Mouse (Mus musculus): ENCODE data around the gene Rasgef1a.

The Rasgef1a gene

DNA sequence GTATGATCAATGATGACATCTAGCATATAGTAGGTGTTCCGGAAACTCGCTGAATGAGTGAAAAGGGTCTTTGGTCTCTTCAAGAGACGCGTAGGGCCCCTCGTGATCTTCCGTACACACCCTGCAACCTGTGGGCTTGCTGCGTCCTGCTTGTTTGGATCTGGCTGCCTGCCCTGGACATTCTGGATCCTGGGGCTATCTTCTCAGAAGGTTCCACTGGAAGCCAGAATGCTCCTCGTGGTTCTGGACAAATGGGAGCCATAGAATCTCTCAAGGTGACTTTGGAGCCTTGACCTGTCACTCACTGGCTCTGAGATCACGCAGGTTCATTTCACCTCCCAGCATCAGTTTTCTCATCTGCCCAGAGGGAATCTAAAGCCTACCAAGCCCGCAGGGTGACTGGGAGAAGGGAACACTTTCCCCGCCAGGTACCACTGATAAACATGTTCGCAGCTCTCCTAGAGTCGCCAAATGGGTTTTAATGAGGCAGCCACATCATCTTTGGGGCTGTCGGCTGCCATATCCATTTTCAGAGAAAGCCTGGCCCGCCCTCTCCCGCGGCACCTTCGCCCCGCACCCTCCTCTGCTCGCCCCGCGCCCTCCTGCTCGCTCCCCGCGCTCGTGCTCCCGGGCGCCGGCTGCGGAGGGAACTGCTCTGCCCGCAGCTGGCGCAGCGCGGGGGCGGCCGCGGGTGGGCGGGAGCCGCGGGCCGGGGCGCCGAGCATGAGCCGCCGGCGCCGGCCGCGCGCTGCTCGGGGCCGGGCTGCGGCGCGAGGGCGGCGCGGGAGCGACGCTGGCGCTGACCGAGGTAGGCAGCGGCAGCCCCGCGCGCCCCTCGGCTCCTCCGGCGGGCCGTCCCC is at the start of gene Rasgef1a:
Rasgef1a (plus strand) TSS at position 683 of the 860 bp plus-strand sequence.
- no peak for DNase-seq (ENCODE audit: extremely low spot score)

DNA sequence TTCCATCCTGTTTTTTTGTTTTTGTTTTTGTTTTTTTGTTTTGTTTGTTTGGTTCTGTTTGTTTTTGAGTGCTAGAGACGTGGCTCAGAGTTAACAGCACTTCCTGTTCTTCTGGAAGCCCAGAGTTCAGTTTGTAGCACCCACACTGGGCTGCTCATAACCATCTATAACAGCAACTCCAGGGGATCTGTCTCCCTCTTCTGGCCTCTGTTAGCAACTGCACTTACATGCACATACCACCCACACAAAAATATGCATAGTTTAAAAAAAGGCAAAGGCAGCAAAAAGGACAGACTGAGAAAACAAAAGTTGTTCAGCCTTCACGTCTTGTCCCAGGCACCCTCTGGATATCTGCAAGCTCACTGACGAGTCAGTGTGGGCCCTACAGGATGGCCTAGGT is 48.0 kb upstream of the Rasgef1a start:
- no peak for DNase-seq (ENCODE audit: extremely low spot score)

DNA sequence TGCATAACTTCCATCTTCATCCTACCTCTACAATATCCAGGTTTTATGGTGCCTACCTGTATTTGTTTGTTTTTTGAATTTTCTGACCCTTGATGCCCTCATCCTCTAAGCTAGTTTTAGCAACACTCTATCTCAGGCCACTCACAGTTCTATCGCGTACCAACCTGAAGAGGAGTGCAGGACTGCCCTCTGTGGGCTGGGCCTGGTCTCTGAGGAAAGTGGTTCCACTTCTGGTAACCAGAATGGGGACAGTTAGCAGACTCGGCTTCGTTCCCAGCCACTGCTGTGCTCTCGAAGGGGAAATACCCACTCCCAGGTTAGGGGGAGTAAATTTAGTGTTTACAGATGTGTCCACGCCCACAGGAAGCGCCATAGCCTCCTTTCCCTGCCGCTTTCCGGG is 44.5 kb upstream of the Rasgef1a start:
- DNase-seq (ENCODE audit: extremely low spot score), result no peak

DNA sequence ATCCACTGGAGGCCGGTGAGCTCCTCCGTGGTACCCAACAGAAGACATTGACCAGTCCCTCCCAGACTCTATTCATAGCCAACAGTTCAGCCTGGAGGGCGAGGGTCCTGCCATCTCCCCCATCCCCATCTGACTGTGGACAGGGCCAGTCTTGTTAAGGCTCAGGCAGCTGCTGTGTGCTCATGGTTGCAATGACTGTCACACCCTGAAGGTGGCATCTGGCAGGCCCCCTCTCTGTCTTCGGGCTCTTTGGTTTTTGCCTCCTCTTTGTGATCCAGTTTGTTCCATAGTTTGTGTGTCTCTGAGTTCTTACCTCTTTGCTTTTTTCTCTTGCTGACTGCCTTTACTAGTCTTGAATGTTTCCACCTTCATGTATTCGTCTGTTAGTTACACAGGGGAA is 24.1 kb upstream of the Rasgef1a start:
- DNase-seq (ENCODE audit: extremely low spot score), result no peak

DNA sequence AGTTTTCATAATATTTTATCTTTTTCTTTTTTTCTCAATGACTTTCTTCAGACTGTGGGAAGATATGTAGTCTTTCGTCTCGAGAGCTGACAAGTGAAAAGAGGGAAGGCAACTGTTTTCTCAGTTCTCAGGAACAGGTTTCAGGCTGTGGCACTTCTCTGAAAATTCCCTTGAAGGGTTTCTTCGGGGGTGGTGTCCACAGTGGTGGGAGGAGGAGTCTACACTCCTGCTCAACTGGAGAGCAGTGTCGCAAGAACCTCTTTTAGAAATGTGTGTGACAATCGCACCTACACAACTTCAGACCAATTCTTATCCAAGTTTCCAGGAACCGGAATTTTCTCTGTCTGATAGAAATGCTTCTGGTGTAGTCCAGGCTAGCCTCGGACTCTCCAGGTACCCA is 22.0 kb upstream of the Rasgef1a start:
- DNase-seq (ENCODE audit: extremely low spot score), result no peak

DNA sequence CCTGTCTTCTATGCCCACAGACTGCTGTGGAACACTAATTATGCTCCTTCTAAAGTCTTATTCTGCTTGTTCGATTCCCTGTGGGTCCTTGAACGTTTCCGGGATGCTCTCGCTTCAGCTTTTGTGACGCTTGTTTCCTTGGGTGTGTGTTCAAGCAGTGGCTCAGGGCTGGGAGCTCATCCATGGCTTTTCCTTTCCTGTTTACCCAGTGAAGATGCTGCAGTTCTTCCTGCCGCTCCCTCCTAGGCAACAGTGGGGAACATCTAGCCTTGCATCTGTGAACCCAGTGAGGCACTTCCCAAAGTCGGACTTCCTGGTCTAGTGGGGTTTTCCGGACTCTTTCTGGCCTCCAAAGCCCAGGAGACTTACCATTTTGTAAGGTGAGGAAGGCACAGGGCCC is 20.6 kb upstream of the Rasgef1a start:
- DNase-seq (ENCODE audit: extremely low spot score), result no peak

DNA sequence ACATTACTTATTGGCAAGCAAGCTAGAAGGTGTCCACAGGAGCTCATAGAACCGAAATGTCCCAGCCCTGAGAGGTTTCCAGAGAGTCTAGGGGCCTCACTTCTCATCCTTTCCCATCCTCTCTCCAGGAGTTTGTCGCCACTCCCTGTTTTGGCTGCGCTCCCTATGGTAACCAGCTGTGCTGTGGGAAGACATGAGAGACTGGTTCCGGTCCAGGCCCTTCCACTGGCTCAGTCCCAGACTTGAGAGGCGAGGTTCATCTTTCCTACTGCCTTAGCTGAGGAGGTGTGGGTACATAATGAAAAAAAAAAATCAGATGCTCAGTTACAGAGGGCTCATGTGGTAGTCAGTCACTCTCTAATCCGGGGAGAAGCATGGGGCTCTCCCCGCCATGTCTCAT is 19.9 kb upstream of the Rasgef1a start:
- DNase-seq (ENCODE audit: extremely low spot score), result no peak

DNA sequence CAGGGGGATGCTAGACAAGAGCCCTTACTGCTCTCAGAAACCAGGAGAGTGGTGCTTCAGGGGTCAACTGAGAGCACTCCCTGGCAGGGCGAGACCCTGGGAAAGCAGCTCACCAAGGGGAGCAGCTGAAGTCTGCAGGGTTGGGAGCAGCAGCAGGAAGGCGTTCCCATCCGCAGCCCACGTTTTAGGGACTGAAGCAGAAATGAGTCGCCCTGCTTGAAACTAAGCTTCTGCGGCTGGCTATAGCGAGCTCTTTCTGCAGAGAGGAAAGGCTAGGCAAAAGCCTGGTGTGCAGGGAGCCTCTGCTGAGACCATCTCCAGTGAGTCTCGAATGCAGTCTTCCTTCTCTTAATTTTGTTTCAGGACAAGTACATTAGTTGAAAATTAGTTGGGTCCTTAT is 19.3 kb upstream of the Rasgef1a start:
- no peak for DNase-seq (ENCODE audit: extremely low spot score)

DNA sequence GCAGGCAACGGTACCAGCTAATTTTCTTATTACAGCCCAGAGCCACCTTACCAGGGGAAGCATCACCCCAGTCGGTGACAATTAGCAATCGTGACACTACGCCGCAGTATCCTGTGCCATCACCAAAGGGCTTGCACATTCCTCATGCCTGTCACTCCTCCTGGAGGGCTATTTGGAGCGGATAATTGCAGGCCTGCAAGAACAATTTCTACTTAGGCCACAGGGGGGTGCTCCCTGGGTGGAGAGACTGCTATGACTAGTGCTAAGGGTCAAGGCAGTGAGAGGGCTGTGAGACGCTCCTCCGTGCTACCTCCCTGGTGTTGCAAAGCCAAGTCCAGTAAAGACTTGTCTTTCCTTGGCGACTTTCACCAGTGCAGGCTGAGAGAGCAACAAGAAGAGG is 16.1 kb upstream of the Rasgef1a start:
- no peak for DNase-seq (ENCODE audit: extremely low spot score)

DNA sequence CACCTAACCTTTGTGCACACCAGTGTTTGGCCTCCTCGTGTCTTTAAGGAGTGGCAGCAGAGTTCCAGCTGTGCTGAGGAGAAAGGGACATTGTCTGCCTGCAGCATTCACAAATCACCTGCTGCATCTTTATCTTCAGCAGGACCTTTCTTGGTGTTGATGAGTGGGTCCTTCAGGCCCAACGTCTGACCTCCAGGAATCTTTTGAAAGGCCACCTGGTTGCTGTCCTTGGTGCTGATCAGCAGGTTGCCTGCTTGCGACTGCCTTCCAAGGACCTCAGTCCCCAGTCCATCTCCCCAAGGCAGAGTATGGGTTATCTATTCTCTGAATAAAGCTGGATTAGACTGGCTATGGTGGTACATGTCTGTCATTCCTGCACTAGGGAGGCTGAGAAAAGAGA is 10.0 kb upstream of the Rasgef1a start:
- DNase-seq (ENCODE audit: extremely low spot score), result no peak

DNA sequence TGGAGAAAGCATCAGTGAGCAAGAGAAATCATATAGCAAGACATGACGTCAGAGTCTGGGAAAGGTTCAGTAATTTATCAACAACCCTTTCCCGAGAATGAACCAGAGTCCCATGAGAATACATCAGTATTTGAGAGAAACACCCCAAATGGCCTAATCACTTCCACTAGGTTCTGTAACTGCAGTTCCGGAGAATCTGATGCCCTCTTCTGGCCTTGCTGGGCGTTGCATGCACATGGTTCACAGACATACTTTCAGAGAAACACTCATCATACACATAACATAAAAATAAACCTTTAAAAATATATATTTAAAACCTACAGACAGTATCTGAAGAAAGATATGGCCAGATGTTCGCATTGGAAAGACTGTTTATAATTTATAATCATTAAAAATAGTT is 3.9 kb upstream of the Rasgef1a start:
- DNase-seq (ENCODE audit: extremely low spot score), result no peak

DNA sequence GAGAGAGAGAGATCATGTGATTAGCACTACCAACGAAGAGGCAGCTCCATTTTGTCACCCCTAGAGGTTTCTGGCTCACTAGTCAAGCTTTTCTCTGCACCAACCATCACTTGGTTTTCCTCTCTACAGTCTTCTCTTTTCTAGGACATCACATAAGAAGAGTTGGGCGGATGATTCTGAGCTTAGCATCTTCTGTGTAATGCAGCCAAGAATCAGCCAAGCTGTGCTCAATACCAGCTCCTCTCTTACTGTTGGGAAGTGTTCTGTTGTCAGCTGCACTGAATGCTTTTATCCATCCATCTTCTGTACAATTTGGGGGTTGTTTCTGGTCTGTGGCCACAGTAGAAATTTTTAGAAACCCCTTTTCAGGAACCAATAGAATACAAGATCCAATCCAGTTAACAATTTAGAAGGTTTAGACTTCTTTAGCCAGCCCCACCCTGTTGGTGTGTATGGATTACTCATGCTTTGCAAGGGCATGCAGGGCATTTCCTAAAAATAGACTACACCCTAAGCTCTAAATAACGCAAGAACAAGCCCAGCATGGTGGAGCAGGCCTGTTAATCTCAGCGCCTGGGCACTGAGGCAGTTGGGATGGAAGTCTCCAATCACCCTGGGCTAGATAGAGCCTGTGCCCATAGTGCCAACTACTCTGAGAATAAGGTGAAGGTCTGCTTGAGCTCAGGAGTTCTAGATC is 3.2 kb upstream of the Rasgef1a start:
- no peak for DNase-seq (ENCODE audit: extremely low spot score)

DNA sequence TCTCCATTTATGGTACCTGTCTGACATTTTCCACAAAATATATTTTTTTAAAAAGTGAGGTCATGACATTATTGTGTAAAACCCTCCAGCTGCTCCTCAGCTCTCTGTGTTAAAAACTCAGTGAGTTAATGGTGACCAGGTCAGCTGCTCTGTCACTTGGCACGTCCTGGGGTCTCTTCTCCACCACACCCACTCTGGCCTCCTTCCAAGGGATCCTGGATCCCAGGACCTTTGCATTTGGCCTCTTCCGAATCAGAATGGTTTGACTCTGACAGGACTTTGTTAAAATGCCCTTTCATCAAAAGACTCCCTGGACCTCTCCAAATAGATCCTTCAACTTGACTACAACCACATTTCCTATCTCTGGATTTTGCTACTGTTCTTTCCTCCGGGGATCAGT is 982 bp upstream of the Rasgef1a start:
- no peak for DNase-seq (ENCODE audit: extremely low spot score)

DNA sequence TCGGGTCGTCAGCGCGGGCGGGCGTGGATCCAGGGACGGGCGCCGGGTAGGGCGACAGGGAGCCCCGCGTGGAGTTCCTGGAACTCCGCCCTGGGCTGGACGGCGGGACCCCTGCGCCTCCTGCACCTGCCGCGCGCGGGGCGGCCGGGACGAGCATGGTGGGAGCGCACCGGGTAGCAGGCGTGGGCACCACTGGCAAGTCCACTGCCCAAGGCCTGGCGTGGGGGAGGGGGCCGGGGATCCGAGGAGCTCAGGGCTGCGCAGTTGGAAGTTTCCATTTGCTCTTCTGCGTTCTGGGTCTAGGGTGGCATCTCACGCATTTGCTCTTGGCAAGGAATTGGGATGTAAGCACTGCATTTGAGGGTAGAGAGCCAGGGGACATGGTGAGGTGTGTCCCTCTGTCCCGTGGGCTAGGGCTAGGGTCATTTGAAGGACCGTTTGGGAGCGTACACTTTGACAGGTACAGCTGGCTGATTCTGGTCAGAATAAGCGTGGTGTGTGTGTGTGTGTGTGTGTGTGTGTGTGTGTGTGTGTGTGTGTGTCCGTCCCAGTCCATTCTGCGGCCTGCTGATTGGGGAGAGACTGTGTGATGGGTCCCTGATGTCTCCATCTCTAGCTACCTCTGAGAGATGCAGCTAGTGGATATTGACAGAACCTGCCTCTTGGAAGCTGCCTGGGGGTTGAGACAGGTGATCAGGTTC is 528 bp downstream of the Rasgef1a start:
- no peak for DNase-seq (ENCODE audit: extremely low spot score)

DNA sequence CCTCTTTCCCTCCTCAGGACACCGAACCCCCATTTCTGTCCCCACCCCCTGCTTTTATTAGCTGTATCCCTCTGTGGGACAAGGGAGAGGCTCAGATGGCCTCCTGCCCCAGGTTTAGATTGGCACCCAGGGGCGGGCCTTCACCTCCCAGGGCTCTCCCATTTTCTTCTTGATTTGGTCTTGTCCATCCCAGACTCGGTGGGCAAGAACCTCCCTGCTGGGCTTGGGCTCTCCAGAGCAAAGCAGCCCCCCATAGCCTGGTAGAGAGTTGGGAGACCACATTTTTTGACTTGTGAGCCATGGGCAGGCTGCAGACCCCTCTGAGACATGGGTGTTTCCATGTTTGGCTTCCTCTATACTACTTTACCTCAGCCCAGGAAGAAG is 1.1 kb downstream of the Rasgef1a start:
- no peak for DNase-seq (ENCODE audit: extremely low spot score)

DNA sequence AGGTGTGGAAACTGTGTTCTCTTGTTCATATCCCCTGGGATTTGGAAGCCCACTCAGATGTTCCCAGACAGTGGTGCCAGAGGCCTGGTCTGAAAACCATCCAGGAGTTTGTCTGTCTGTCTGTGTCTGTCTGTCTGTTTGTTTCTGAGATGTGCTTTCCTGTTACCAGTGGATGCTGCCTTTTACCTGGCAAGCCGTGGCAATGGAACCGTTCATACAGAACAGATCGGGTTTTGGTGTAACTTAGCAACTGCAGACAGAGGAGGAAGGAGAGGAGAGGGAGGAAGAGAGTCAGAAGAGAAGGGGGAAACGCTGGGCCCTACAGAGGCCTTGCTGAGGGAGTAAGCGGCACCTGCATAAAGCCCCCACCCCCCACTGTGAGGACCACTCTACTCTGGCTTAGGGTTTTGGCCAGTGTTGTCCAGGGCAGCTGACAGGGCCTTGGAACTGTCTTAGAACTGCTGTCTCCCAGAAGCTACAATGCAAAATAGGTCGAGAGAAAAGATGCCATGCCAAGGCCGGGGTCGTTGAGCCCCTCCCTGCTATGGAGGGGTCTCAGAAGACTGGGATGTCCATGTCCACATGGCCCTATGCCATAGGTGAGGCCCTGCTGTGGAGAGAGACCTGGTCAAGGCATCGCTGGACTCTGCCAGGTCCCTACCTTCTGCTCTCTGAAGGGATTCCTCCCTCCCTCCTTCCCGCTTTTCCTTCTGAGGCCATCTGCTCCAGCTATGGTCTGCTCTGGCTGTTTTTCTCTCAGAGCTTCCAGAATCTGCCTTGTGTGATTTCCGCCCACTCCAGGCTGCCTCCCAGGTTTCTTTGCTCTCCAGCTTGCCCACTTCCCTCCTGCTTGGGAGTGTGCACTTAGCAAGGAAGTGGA is 2.0 kb downstream of the Rasgef1a start:
- DNase-seq (ENCODE audit: extremely low spot score), result no peak

DNA sequence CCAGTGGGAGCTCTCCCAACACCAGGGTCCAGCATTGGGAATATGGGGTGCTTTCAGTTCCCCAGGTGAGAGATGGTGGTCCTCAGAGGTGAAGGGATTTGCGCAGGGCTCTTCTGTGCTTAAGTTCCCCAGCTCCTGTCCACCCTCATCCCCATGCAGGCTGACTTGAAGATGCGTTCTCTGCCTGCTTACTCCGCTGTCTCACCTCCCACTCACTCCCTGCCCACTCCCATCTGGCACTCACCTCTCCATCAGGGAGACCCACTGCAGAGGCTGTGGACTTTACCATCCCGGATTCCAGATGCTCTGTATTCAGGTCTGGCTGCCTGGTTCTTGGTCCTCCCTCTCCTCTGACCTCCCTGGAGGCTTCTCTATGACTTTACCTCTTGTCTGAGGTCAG is 3.6 kb downstream of the Rasgef1a start:
- no peak for DNase-seq (ENCODE audit: extremely low spot score)

DNA sequence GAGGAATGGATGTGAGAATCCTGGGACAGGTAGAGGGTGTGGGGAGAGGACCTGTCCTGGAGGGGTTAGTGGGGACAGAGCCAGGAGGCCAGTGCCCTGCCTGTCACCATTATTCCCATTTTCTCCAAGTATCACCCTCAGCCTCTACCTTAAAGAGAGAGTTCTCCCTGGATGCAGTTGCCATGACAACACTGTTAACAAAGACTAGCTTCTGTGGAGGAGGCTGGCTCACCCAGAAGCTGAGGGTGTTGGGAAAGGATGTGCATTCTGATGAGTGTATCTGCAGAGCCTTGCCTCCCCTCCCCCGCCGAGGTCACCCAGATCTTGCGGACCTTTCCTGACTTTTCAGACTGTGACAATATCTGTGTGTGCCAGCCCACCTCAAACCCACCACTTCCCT is 4.7 kb downstream of the Rasgef1a start:
- DNase-seq (ENCODE audit: extremely low spot score), result no peak

DNA sequence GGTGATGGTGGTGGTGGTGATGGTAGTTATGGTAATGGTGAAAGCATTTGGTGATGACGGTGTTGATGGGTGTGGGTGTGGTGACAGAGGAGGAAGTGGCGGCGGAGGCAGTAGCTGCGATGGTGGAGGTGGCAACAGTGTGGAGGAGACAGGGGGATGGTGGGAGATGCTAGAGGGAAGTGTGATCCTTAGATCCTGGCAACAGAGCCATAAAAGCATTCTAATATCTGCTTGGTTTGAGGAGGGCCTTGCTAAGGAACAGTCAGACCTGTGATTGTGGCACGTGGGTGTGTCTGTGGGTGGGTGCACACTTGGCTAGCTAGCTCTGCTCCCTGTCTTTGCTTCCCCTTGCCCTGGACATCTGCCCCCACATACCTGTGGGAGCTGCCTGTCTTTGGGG is 7.4 kb downstream of the Rasgef1a start:
- DNase-seq (ENCODE audit: extremely low spot score), result no peak

DNA sequence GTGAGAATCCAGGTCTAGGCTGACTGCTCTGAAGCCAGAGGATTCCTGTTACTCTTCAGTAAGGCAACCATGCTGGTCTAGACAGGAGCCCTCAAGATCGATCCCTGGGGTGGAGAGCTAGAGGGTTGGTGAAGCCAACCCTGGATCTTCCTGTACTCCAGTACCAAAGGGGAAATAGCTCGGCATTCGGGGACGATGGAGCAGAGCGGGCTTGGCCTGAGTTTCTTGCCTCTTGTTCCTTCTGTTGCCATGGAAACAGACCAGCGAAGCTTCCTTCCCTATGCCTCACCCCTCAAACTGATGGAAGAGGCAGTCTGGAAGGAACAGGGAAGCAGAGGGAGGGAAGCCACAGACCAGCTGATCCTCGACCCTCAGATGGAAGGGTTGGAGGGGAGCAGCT is 8.3 kb downstream of the Rasgef1a start:
- no peak for DNase-seq (ENCODE audit: extremely low spot score)

DNA sequence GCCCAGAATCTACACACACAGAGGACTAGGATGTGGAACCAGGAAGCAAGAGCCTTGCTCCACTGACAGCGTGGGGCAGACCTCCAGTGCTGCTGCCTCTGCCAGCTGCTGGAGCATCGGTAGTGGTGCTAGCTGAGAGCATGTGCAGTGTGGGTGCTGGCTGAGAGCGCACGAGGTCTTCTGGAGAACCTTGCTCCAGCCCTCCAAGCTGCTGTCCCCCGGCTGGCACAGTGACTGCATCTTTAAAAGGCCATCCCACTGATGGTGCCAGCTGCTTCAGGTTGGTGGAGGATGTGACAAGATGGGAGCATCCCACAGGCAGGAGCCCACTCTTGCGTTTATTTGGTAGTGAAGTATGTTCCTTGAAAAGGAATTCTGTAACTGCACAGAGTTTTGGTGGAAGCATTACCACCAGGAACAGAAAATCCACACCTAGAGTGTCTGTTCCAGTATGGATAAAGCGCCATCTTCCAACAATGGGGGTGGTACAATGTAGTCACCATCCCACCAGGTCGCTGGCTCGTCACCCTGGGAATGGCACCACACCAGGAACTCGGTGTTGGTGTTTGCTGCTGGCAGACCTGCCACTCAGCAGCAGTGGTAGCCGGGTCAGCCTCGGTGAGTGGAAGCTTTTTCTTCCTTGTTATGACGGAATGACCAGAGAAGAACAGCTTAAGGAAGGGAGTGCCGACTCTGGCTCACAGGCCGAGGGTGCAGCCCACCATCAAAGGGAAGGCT is 11.8 kb downstream of the Rasgef1a start:
- DNase-seq (ENCODE audit: extremely low spot score), result no peak
